Mouse (Mus musculus) CD4-positive, CD25-positive, alpha-beta regulatory T cell, adult 4 months (primary cell): Measurements from ENCODE around the gene Inpp4b. TPM values are rescaled to one million over a fixed set of nuclear protein-coding genes. Genes with fewer than 3 reads are reported as not detected.

Source experiments
- ATAC-seq: one replicate; pipeline ENCODE4 v1.8.0; 2017
- polyA plus RNA-seq, 2 experiments: library from polyadenylated mRNA; unstranded; fragments of 100-300 nt; shearing (Covaris generic); gene quantifications; one replicate each; pipeline ENCODE4 v1.2.1; 2017

Gene Inpp4b
- polyA plus RNA-seq: 100 to 1,000 TPM; 673 to 808 TPM

GRCm38 (mm10) chr8:81342236-81342998 is at the start of gene Inpp4b:
Inpp4b (plus strand) TSS chr8:81342556.
- peak; percentile 59 for ATAC-seq

GRCm38 (mm10) chr8:81335250-81335649 is 7.1 kb upstream of the Inpp4b start:
- ATAC-seq: no peak

- peak; percentile 1 for ATAC-seq
Measured at GRCm38 (mm10) chr8:81341191-81341590, 1.2 kb upstream of the Inpp4b start.

GRCm38 (mm10) chr8:81341591-81342235 is 643 bp upstream of the Inpp4b start:
- peak; percentile 64 for ATAC-seq

- ATAC-seq: peak; percentile 6
Measured at GRCm38 (mm10) chr8:81342999-81343302, 595 bp downstream of the Inpp4b start.

- no peak for ATAC-seq
Measured at GRCm38 (mm10) chr8:81345170-81345697, 2.9 kb downstream of the Inpp4b start.

GRCm38 (mm10) chr8:81349452-81349851 is 7.1 kb downstream of the Inpp4b start:
- peak; percentile 54 for ATAC-seq

- ATAC-seq: no peak
Measured at GRCm38 (mm10) chr8:81353460-81353859, 11.1 kb downstream of the Inpp4b start.

- ATAC-seq: no peak
Measured at GRCm38 (mm10) chr8:81358108-81358507, 15.8 kb downstream of the Inpp4b start.

- no peak for ATAC-seq
Measured at GRCm38 (mm10) chr8:81360518-81360917, 18.2 kb downstream of the Inpp4b start.

- no peak for ATAC-seq
Measured at GRCm38 (mm10) chr8:81361162-81361561, 18.8 kb downstream of the Inpp4b start.

GRCm38 (mm10) chr8:81370607-81371006 is 28.3 kb downstream of the Inpp4b start:
- no peak for ATAC-seq

GRCm38 (mm10) chr8:81371844-81372243 is 29.5 kb downstream of the Inpp4b start:
- no peak for ATAC-seq

- ATAC-seq: no peak
Measured at GRCm38 (mm10) chr8:81374877-81375475, 32.6 kb downstream of the Inpp4b start.

- no peak for ATAC-seq
Measured at GRCm38 (mm10) chr8:81388953-81389352, 46.6 kb downstream of the Inpp4b start.

GRCm38 (mm10) chr8:81399071-81399470 is 56.7 kb downstream of the Inpp4b start:
- no peak for ATAC-seq

GRCm38 (mm10) chr8:81399501-81399900 is 57.1 kb downstream of the Inpp4b start:
- no peak for ATAC-seq

- ATAC-seq: no peak
Measured at GRCm38 (mm10) chr8:81412707-81413106, 70.4 kb downstream of the Inpp4b start.

- no peak for ATAC-seq
Measured at GRCm38 (mm10) chr8:81443957-81444356, 101.6 kb downstream of the Inpp4b start.

- ATAC-seq: no peak
Measured at GRCm38 (mm10) chr8:81449798-81450197, 107.4 kb downstream of the Inpp4b start.

- no peak for ATAC-seq
Measured at GRCm38 (mm10) chr8:81452082-81452481, 109.7 kb downstream of the Inpp4b start.

GRCm38 (mm10) chr8:81454830-81455229 is 112.5 kb downstream of the Inpp4b start:
- ATAC-seq: no peak

GRCm38 (mm10) chr8:81463762-81464161 is 121.4 kb downstream of the Inpp4b start:
- no peak for ATAC-seq

- ATAC-seq: no peak
Measured at GRCm38 (mm10) chr8:81466776-81467175, 124.4 kb downstream of the Inpp4b start.
